Mouse (Mus musculus): Measurements from ENCODE around the gene Dusp11. TPM values are rescaled to one million over a fixed set of nuclear protein-coding genes. Genes with fewer than 3 reads are reported as not detected.
A peak's percentile ranks its signal among the peaks of the same experiment; 100 is the strongest.
"Not testable (repeated sequence)": the region's sequence is repeated elsewhere in the genome, so short reads cannot be mapped to it uniquely, and the experiment has no call there.

Gene Dusp11
- total RNA-seq (2014; fragmentation: Nextera tagmentation) = 93.0 and 94.7 TPM in 2 replicates
- 46.7 and 51.1 TPM in 2 replicates for total RNA-seq (2017)

GRCm38 (mm10) chr6:85961101-85962091 lies at the start of gene Dusp11:
Dusp11 (minus strand) TSS chr6:85961667.
- peak; percentile 93 for ATAC-seq (replicated peaks; ENCODE audit: low FRiP score, low TSS enrichment, poor library complexity, severe bottlenecking)

GRCm38 (mm10) chr6:86009980-86010379 lies 48.5 kb upstream of the Dusp11 start:
- ATAC-seq (replicated peaks; ENCODE audit: low FRiP score, low TSS enrichment, poor library complexity, severe bottlenecking) = peak; percentile 74

- ATAC-seq (replicated peaks; ENCODE audit: low FRiP score, low TSS enrichment, poor library complexity, severe bottlenecking) = peak; percentile 98
These were observed 43.0 kb upstream of the Dusp11 start for GRCm38 (mm10) chr6:86004271-86005148.

- 0 out of 2 replicates have a peak, but pooled peaks have one; percentile 14 for ATAC-seq (replicated peaks; ENCODE audit: low FRiP score, low TSS enrichment, poor library complexity, severe bottlenecking)
These were observed 42.0 kb upstream of the Dusp11 start for GRCm38 (mm10) chr6:86003405-86003925.

- not testable (repeated sequence) for ATAC-seq (replicated peaks; ENCODE audit: low FRiP score, low TSS enrichment, poor library complexity, severe bottlenecking)
These were observed 29.3 kb upstream of the Dusp11 start for GRCm38 (mm10) chr6:85990774-85991173.

- ATAC-seq (replicated peaks; ENCODE audit: low FRiP score, low TSS enrichment, poor library complexity, severe bottlenecking) = not testable (repeated sequence)
These were observed 28.1 kb upstream of the Dusp11 start for GRCm38 (mm10) chr6:85989570-85989969.

- ATAC-seq (replicated peaks; ENCODE audit: low FRiP score, low TSS enrichment, poor library complexity, severe bottlenecking) = no peak
These were observed 22.9 kb upstream of the Dusp11 start for GRCm38 (mm10) chr6:85984351-85984750.

- not testable (repeated sequence) for ATAC-seq (replicated peaks; ENCODE audit: low FRiP score, low TSS enrichment, poor library complexity, severe bottlenecking)
These were observed 17.3 kb upstream of the Dusp11 start for GRCm38 (mm10) chr6:85978736-85979135.

- ATAC-seq (replicated peaks; ENCODE audit: low FRiP score, low TSS enrichment, poor library complexity, severe bottlenecking) = no peak
These were observed 14.8 kb upstream of the Dusp11 start for GRCm38 (mm10) chr6:85976242-85976641.

GRCm38 (mm10) chr6:85975761-85976160 lies 14.3 kb upstream of the Dusp11 start:
- no peak for ATAC-seq (replicated peaks; ENCODE audit: low FRiP score, low TSS enrichment, poor library complexity, severe bottlenecking)

- peak; percentile 62 for ATAC-seq (replicated peaks; ENCODE audit: low FRiP score, low TSS enrichment, poor library complexity, severe bottlenecking)
These were observed 13.6 kb upstream of the Dusp11 start for GRCm38 (mm10) chr6:85974941-85975617.

- no peak for ATAC-seq (replicated peaks; ENCODE audit: low FRiP score, low TSS enrichment, poor library complexity, severe bottlenecking)
These were observed 11.9 kb upstream of the Dusp11 start for GRCm38 (mm10) chr6:85973336-85973735.

- ATAC-seq (replicated peaks; ENCODE audit: low FRiP score, low TSS enrichment, poor library complexity, severe bottlenecking) = no peak
These were observed 11.2 kb upstream of the Dusp11 start for GRCm38 (mm10) chr6:85972699-85973098.

- no peak for ATAC-seq (replicated peaks; ENCODE audit: low FRiP score, low TSS enrichment, poor library complexity, severe bottlenecking)
These were observed 8.4 kb upstream of the Dusp11 start for GRCm38 (mm10) chr6:85969889-85970288.

- peak; percentile 66 for ATAC-seq (replicated peaks; ENCODE audit: low FRiP score, low TSS enrichment, poor library complexity, severe bottlenecking)
These were observed 5.2 kb upstream of the Dusp11 start for GRCm38 (mm10) chr6:85966686-85967085.

GRCm38 (mm10) chr6:85966081-85966480 lies 4.6 kb upstream of the Dusp11 start:
- ATAC-seq (replicated peaks; ENCODE audit: low FRiP score, low TSS enrichment, poor library complexity, severe bottlenecking) = not testable (repeated sequence)

- ATAC-seq (replicated peaks; ENCODE audit: low FRiP score, low TSS enrichment, poor library complexity, severe bottlenecking) = no peak
These were observed 3.9 kb downstream of the Dusp11 start for GRCm38 (mm10) chr6:85957581-85957980.

GRCm38 (mm10) chr6:85948549-85948948 lies 12.9 kb downstream of the Dusp11 start:
- no peak for ATAC-seq (replicated peaks; ENCODE audit: low FRiP score, low TSS enrichment, poor library complexity, severe bottlenecking)

GRCm38 (mm10) chr6:85942469-85942868 lies 19.0 kb downstream of the Dusp11 start:
- 0 out of 2 replicates have a peak, but pooled peaks have one; percentile 60 for ATAC-seq (replicated peaks; ENCODE audit: low FRiP score, low TSS enrichment, poor library complexity, severe bottlenecking)

Measured in megakaryocyte-erythroid progenitor cell, adult 5-6 weeks (primary cell).